Comparison of ENCODE assay signal across 20 mouse cellular contexts in the genomic region with DNA sequence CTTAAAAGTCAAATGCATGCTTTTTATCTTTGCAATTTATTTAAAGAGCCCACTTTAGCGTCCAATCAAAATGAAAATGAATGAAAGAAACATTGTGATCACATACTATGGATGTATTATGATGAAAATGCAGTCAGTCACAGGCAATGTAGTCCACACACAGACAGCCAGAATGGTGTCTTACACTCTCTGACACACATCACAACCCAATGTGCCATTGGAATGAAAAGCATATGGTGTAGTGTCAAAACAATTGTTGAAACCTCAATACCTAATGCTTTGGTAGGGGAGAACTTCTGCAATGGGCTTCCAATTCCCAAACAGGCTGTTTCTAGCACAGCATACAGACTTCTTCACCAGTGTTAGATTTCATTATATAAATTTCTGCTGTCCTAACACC.
DNase-seq lines count a peak whose midpoint lies in the region; ATAC-seq and TF ChIP-seq lines count a peak whose summit lies in the region.
"Had no signal": no experiment of that assay in that cellular context is flagged by ENCODE, and none has a peak within 500 bp of the region (broad histone marks: within the 10 kb centered on the region; RNA-seq: fewer than 3 reads in every experiment).

No protein-coding gene starts in this region.

- H3K9me3 ChIP-seq in forebrain, embryonic 14.5 days (replicated peaks; ENCODE audit: control insufficient read depth, low read length): no peaks in the 10 kb centered on the region
- H3K9me3 ChIP-seq in forebrain, embryonic 12.5 days: no peaks in the 10 kb centered on the region
- H3K9me3 ChIP-seq in forebrain, postnatal 0 days (ENCODE audit: low read length): no peaks in the 10 kb centered on the region
- no peaks in the 10 kb centered on the region for H3K9me3 ChIP-seq in hindbrain, postnatal 0 days (ENCODE audit: low read length)
- H3K9me3 ChIP-seq: embryonic facial prominence, embryonic 13.5 days; embryonic facial prominence, embryonic 15.5 days had no signal

- H3K27me3 ChIP-seq in forebrain, embryonic 14.5 days (replicated peaks; ENCODE audit: control insufficient read depth, insufficient read depth, low read length): no peaks in the 10 kb centered on the region
- H3K27me3 ChIP-seq in forebrain, embryonic 12.5 days: no peaks in the 10 kb centered on the region
- no peaks in the 10 kb centered on the region for H3K27me3 ChIP-seq in forebrain, postnatal 0 days (ENCODE audit: insufficient read depth, low read length)
- no peaks in the 10 kb centered on the region for H3K27me3 ChIP-seq in hindbrain, postnatal 0 days (ENCODE audit: insufficient read depth, low read length)
- H3K27me3 ChIP-seq: embryonic facial prominence, embryonic 13.5 days; embryonic facial prominence, embryonic 15.5 days had no signal

- peak; percentile 86 for ATAC-seq in forebrain, embryonic 14.5 days
- no peak for ATAC-seq in forebrain, embryonic 12.5 days (ENCODE audit: low FRiP score)
- ATAC-seq in forebrain, postnatal 0 days: 0 out of 2 replicates have a peak, but pooled peaks have one; percentile 25
- ATAC-seq in hindbrain, postnatal 0 days: no peak
- no peak for ATAC-seq in granulocyte monocyte progenitor cell, adult 5-6 weeks (replicated peaks; ENCODE audit: poor library complexity, severe bottlenecking)

- no peaks in the 10 kb centered on the region for H3K36me3 ChIP-seq in forebrain, embryonic 14.5 days (ENCODE audit: control insufficient read depth, insufficient read depth, low read length)
- no peaks in the 10 kb centered on the region for H3K36me3 ChIP-seq in forebrain, embryonic 12.5 days (replicated peaks)
- H3K36me3 ChIP-seq in forebrain, postnatal 0 days (ENCODE audit: insufficient read depth): no peaks in the 10 kb centered on the region
- no peaks in the 10 kb centered on the region for H3K36me3 ChIP-seq in hindbrain, postnatal 0 days (ENCODE audit: insufficient read depth, low read length)
- H3K36me3 ChIP-seq: embryonic facial prominence, embryonic 13.5 days; embryonic facial prominence, embryonic 15.5 days had no signal

- DNase-seq in forebrain, embryonic 14.5 days (ENCODE audit: low spot score): peak; percentile 65
- peak; percentile 70 for DNase-seq in brain, embryonic 14.5 days (ENCODE audit: low read depth)
- DNase-seq in brain, embryonic 18.5 days (ENCODE audit: low read depth, low spot score): peak; percentile 14
- peak; percentile 6 for DNase-seq in forebrain, postnatal 0 days
- no peak for DNase-seq in hindbrain, postnatal 0 days (ENCODE audit: low spot score)
- DNase-seq: adrenal gland, adult 2 months; adrenal gland, postnatal 10 days; adrenal gland, postnatal 25 days; cerebellum, adult 11 months; cerebellum, adult 18-20 months; cerebellum, adult 8-10 months; cerebellum, adult 9-11 months; cerebellum, postnatal 14 days; cerebellum, postnatal 36 days; embryo, embryonic 11 days had no signal

- H3K4me3 ChIP-seq in forebrain, embryonic 14.5 days (ENCODE audit: low read depth, low read length): no peak overlapping the region
- no peak overlapping the region for H3K4me3 ChIP-seq in forebrain, embryonic 12.5 days (replicated peaks)
- H3K4me3 ChIP-seq in forebrain, postnatal 0 days (ENCODE audit: low read depth, low read length): no peak overlapping the region
- H3K4me3 ChIP-seq in hindbrain, postnatal 0 days (ENCODE audit: low read length): no peak overlapping the region
- H3K4me3 ChIP-seq: embryonic facial prominence, embryonic 13.5 days; embryonic facial prominence, embryonic 15.5 days; erythroblast, embryonic 14.5 days had no signal

- no peaks in the 10 kb centered on the region for H3K4me1 ChIP-seq in forebrain, embryonic 14.5 days (ENCODE audit: control insufficient read depth, insufficient read depth, low read length)
- no peaks in the 10 kb centered on the region for H3K4me1 ChIP-seq in forebrain, embryonic 12.5 days
- H3K4me1 ChIP-seq in forebrain, postnatal 0 days (ENCODE audit: insufficient read depth): no peaks in the 10 kb centered on the region
- H3K4me1 ChIP-seq in hindbrain, postnatal 0 days (ENCODE audit: insufficient read depth, low read length): no peaks in the 10 kb centered on the region
- H3K4me1 ChIP-seq: embryonic facial prominence, embryonic 13.5 days; embryonic facial prominence, embryonic 15.5 days had no signal

- no peak for TF ChIP-seq CTCF in brain, embryonic 14.5 days (IDR thresholded peaks at IDR 0.05; ENCODE audit: borderline replicate concordance, extremely low read depth, insufficient read depth, insufficient read length)
- no peak for TF ChIP-seq CTCF in forebrain, postnatal 0 days (IDR thresholded peaks at IDR 0.05; ENCODE audit: low read depth)
- TF ChIP-seq CTCF in hindbrain, postnatal 0 days (IDR thresholded peaks at IDR 0.05; ENCODE audit: low read depth): no peak

- no peak overlapping the region for H3K4me2 ChIP-seq in forebrain, embryonic 14.5 days (ENCODE audit: low read length)
- no peak overlapping the region for H3K4me2 ChIP-seq in forebrain, embryonic 12.5 days
- no peak overlapping the region for H3K4me2 ChIP-seq in forebrain, postnatal 0 days (ENCODE audit: low read depth)
- no peak overlapping the region for H3K4me2 ChIP-seq in hindbrain, postnatal 0 days (ENCODE audit: low read depth, low read length)
- H3K4me2 ChIP-seq: embryonic facial prominence, embryonic 13.5 days; embryonic facial prominence, embryonic 15.5 days had no signal

- no peak overlapping the region for H3K27ac ChIP-seq in forebrain, embryonic 14.5 days (ENCODE audit: low read depth, low read length)
- H3K27ac ChIP-seq in forebrain, embryonic 12.5 days: no peak overlapping the region
- H3K27ac ChIP-seq in forebrain, postnatal 0 days (ENCODE audit: low read depth, low read length): no peak overlapping the region
- H3K27ac ChIP-seq in hindbrain, postnatal 0 days: no peak overlapping the region
- H3K27ac ChIP-seq: embryonic facial prominence, embryonic 13.5 days; embryonic facial prominence, embryonic 15.5 days had no signal

- 67% methylated on average over 1 of the region's 1 CpGs for WGBS in forebrain, embryonic 14.5 days
- 76% methylated on average over 1 of the region's 1 CpGs for WGBS in forebrain, embryonic 12.5 days
- 57% methylated on average over 1 of the region's 1 CpGs for WGBS in forebrain, postnatal 0 days
- WGBS in hindbrain, postnatal 0 days: 68% methylated on average over 1 of the region's 1 CpGs

- no peak for TF ChIP-seq POLR2A in brain, embryonic 14.5 days (IDR thresholded peaks at IDR 0.05; ENCODE audit: borderline replicate concordance, extremely low read depth, insufficient read depth, insufficient read length, poor library complexity, severe bottlenecking)

- H3K9ac ChIP-seq in forebrain, embryonic 14.5 days (ENCODE audit: low read length): no peak overlapping the region
- H3K9ac ChIP-seq in forebrain, embryonic 12.5 days: no peak overlapping the region
- no peak overlapping the region for H3K9ac ChIP-seq in forebrain, postnatal 0 days
- no peak overlapping the region for H3K9ac ChIP-seq in hindbrain, postnatal 0 days (replicated peaks; ENCODE audit: low read length)
- H3K9ac ChIP-seq: embryonic facial prominence, embryonic 13.5 days; embryonic facial prominence, embryonic 15.5 days had no signal

Comparison
In these comparisons a context has a peak if more than half of its experiments do, and no peak if none do; other contexts are left out.
1. ATAC-seq: peak in forebrain, embryonic 14.5 days (single experiment) and forebrain, postnatal 0 days (single experiment); none in forebrain, embryonic 12.5 days (single experiment), hindbrain, postnatal 0 days (single experiment) and granulocyte monocyte progenitor cell, adult 5-6 weeks (single experiment).